Mouse (Mus musculus): Measurements from ENCODE around the gene Casq2.

Casq2 gene

GRCm38 (mm10) chr3:102086283-102086682 lies at the start of gene Casq2:
Casq2 (plus strand) TSS chr3:102086415.
- no peak for DNase-seq

- DNase-seq: no peak
Measured at GRCm38 (mm10) chr3:102037806-102038205, 48.4 kb upstream of the Casq2 start.

- no peak for DNase-seq
Measured at GRCm38 (mm10) chr3:102038608-102039007, 47.6 kb upstream of the Casq2 start.

DNA sequence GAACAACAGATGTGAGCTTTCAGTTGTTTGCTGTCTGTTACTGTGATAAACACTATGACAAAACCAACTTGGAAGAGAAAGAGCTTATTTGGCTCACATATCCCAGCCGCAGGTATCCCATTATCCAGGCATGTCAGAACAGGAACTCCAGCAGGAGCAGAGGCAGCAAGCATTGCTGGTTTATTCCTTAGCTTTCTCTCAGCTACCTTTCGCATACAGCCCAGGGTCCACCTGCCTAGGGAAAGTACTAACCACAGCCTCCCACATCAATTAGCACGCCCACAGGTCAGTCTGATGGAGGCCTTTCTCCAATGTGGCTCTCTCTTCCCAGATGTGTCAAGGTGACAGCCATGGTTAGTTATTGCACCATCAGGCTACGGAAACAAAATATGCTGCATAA lies 44.6 kb upstream of the Casq2 start:
- DNase-seq: no peak

- no peak for DNase-seq
Measured at GRCm38 (mm10) chr3:102045071-102045470, 41.1 kb upstream of the Casq2 start.

DNA sequence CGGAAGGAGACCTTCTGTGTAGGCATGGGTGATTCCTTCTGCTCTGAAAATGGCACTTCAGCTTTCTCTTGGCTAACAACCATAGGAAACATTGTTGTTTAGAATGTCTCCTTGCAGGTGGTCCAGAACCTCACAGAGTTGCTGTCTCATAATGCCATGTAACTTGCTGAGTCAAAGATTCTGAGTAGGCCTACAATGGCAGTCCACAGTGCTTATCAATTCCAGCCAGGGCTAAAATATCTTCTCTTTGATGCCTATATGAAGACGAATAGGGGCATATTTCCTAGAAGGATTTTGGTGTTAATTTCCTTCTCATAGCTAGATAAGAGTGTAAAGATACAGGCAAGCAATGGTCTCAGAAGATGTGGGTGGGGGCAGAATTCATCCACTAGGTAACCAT lies 38.7 kb upstream of the Casq2 start:
- no peak for DNase-seq

- no peak for DNase-seq
Measured at GRCm38 (mm10) chr3:102049207-102050104, 36.8 kb upstream of the Casq2 start.

DNA sequence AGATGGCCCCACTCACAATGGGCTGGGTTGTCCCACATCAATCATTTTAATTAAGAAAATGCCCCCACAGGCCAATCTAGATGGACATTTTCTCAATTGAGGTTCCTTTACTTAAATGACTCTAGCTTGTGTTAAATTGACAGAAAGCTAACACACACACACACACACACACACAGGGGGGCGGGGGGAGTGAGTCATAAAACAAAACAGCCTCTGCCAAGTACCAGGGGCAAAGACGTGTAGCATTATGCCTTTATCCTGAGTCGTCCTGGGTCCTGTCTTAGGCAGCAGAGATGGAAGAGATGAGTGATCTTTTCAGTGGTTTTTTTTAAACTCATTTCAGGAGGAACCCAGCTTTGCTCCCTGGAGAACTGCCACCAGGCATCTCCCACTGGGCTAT lies 34.2 kb upstream of the Casq2 start:
- no peak for DNase-seq

GRCm38 (mm10) chr3:102053293-102053692 lies 32.9 kb upstream of the Casq2 start:
- DNase-seq: no peak

GRCm38 (mm10) chr3:102055878-102056277 lies 30.3 kb upstream of the Casq2 start:
- DNase-seq: no peak

- DNase-seq: no peak
Measured at GRCm38 (mm10) chr3:102060065-102060464, 26.1 kb upstream of the Casq2 start.

GRCm38 (mm10) chr3:102061923-102062670 lies 24.1 kb upstream of the Casq2 start:
- peak; percentile 58 for DNase-seq

DNA sequence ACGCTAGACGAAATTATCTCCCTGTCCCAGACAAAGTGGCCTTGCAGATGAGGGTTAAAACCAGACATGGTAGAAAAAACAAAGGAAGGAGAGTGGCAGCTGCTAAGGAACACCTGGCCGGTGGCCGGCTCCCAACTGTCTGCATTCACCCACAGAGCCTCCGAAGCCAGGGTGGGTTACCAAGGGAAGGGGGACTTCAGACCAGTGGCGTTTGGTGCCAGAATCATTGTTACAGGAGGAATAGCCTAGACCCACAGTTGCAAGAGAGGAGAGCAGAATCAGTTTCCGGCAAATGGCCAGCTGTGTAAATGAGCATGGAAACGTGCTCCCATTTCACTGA lies 23.6 kb upstream of the Casq2 start:
- no peak for DNase-seq

DNA sequence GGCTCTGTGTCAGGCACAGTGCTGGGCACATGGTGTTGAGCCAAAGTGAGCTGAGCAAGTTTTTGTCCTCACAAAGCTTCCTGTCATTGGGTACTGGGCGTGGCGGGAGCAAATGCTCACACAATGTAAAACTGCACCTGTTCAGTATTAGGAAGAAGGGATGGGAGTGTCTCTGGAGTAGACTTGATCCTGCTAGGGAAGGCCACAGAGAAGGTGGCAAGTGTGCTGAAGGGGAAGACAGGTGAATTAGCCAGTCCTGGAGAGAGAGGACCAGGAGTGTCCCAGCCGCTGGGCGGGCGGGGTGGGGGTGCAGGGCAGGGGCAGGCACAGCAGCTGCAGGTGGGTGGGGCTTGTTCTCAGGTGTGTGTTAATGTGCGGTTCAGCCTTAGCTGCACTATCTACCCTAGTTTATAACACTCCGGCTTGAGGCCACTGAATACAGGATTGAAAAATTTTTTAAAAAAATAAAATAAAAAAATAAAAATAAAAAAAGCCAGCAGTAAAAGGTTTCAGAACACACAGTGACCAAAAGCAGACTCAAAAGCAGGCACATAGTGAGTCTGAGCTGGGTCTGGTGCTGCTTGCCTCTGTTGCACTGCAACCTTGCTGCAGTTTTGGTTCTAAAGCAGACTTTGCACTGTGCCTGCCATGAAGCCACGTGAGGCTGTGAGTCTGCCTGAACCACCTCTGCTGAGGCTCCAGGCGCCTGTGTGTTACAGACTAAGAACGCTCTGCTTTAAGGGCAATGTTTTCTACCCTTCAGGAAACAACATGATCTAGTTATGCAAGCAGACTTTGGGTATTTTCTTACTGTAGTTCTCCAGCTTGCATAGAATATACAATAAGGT lies 22.7 kb upstream of the Casq2 start:
- DNase-seq: peak; percentile 43

GRCm38 (mm10) chr3:102064566-102064965 lies 21.6 kb upstream of the Casq2 start:
- no peak for DNase-seq

GRCm38 (mm10) chr3:102067306-102067705 lies 18.9 kb upstream of the Casq2 start:
- DNase-seq: no peak

DNA sequence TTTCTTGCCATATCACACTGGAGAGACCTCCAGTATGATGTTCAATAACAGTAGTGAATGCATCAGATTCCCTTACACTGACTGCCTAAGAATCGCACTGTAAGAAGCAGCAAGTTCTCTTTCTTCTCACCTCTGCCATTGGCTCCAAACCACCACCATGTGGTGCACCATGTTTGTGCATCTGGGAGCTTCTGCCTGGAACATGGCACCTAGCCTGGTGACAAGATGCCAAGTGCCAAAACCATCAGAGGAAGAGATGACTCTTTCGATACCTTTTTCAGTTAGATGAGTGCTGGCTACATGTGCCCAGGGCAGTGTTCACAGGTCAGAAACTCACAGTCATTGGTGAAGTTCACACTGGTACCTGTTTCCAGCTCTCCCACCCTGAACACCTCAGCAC lies 18.4 kb upstream of the Casq2 start:
- DNase-seq: no peak

GRCm38 (mm10) chr3:102069260-102069659 lies 17.0 kb upstream of the Casq2 start:
- DNase-seq: no peak

- no peak for DNase-seq
Measured at GRCm38 (mm10) chr3:102069686-102070085, 16.5 kb upstream of the Casq2 start.

DNA sequence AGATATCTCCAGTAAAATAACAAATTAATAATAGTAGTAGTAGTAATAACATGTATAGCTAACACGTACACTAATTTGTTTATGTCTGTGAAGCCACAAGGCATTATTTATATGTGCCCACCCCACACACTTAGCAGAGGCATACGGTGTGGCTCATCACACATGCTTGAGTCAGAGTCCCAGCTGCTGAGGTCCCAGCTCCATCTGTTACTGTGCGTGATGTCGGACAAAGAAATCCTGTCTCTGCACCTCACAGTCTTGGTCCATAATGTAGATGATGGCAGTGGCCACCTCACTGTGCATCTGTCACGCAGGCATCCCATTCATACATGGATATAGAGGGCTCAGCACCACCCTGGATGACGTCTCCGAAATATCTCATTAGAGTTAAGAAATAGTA lies 15.9 kb upstream of the Casq2 start:
- no peak for DNase-seq

GRCm38 (mm10) chr3:102071016-102071415 lies 15.2 kb upstream of the Casq2 start:
- DNase-seq: no peak

DNA sequence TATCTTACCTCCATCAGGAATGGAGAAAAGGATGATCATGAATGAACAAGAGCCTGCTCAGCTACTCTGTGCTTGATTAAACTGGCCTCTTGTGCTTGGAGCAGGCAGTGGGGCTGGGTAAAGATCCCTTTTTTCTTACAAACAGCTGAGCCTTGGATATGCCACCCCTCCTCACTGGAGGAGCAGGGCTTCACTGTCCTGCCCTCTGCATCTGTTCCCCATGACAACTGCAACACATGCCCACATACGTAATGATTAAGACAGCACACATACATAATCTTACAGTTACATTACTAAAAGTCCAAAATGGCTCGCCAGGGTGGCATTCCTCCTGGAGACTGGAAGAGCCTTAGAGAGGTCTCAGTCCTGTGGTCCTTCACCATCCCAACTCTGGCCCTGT lies 6.8 kb upstream of the Casq2 start:
- no peak for DNase-seq

DNA sequence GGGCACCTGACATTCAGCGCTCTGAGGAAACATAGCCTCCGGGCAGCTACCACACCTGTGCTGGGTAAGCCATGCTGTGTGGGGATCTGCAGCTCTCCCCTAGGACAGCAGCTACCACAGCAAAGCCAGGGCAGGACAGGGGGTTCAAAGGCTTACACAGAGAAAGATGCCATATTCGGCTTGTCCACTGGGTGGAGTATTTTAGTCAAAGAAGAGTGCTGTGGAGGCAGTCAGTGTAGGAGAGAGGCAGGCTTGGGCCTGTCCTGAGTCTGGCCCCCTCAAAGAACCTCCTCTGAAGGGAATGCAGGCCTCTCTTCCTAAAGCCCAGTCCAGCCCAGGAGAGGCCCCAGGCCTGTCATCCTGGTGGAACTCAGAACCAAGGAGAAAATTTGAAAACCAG lies 4.4 kb upstream of the Casq2 start:
- DNase-seq: peak; percentile 43
